Mouse (Mus musculus) brain, embryonic 14.5 days (tissue): ENCODE data around the gene Antxr1.

Experiments
- CTCF ChIP-seq: fragments of 200-500 bp; IDR thresholded peaks from 2 replicates; pipeline ENCODE4 v1.5.1; 2012; ENCODE audit warnings: inconsistent platforms, mild to moderate bottlenecking, moderate library complexity, borderline replicate concordance; ENCODE audit not compliant: insufficient read depth, insufficient read length; ENCODE audit errors: extremely low read depth
- POLR2A ChIP-seq: fragments of 200-500 bp; IDR thresholded peaks from 2 replicates; pipeline ENCODE4 v1.6.1; 2012; ENCODE audit warnings: mild to moderate bottlenecking, inconsistent platforms, borderline replicate concordance; ENCODE audit not compliant: poor library complexity, insufficient read depth, insufficient read length, severe bottlenecking; ENCODE audit errors: extremely low read depth

- TF ChIP-seq CTCF (no peak), POLR2A (no peak)
These were observed 53.9 kb downstream of the Antxr1 start for GRCm38 (mm10) chr6:87281771-87282170.
